Mouse (Mus musculus) layer of hippocampus, adult 2 months (tissue): ENCODE data around the gene Smg6. TPM values are rescaled to one million over a fixed set of nuclear protein-coding genes. Genes with fewer than 3 reads are reported as not detected.
"Not testable (repeated sequence)": the region's sequence is repeated elsewhere in the genome, so short reads cannot be mapped to it uniquely, and the experiment has no call there.

Source experiments
- DNase-seq, 2 experiments: peaks; one replicate each; pipeline ENCODE4 v3.0.0; 2022; ENCODE audit warnings: low spot score in 2 of 2
- H3K27ac ChIP-seq: fragments of 200-600 bp; 2 replicates; pipeline ENCODE4 v1.8.1; 2022
- H3K4me3 ChIP-seq: fragments of 200-600 bp; 2 replicates; pipeline ENCODE4 v1.8.1; 2022; ENCODE audit warnings: mild to moderate bottlenecking
- CTCF ChIP-seq: fragments of 200-600 bp; conservative IDR thresholded peaks from 2 replicates; pipeline ENCODE4 v1.8.1; 2022; ENCODE audit warnings: antibody characterized with exemption, mild to moderate bottlenecking, moderate library complexity
- total RNA-seq, 2 experiments: library from RNA; stranded (reverse); gene quantifications; 2 replicates each; pipeline ENCODE4 v1.2.3; 2021

Smg6 gene
- total RNA-seq, 2 experiments from 2014 or later, result 31.9 to 34.7 TPM

- H3K27ac ChIP-seq, result peak overlapping the region; percentile 43
- H3K4me3 ChIP-seq, result peak overlapping the region; percentile 66
- TF ChIP-seq CTCF, result peak; percentile 92
- peak in 1 of 2 experiments; percentile 78 for DNase-seq
Measured at GRCm38 (mm10) chr11:75168590-75169361, 243.2 kb downstream of the Smg6 start.

GRCm38 (mm10) chr11:75169405-75170080 lies 243.9 kb downstream of the Smg6 start, which contains the start of gene Hic1:
TSS of gene Hic1 (minus strand) at chr11:75169519.
- Histone ChIP-seq H3K4me3 (peak within 1 kb of the TSS; percentile 66), H3K27ac (peak within 1 kb of the TSS; percentile 89)
- TF ChIP-seq CTCF, result no peak
- DNase-seq, result no peak

GRCm38 (mm10) chr11:75170136-75170751 lies 244.6 kb downstream of the Smg6 start:
- TF ChIP-seq CTCF, result peak; percentile 92
- peak; percentile 87 for DNase-seq
- H3K4me3 ChIP-seq, result peak overlapping the region; percentile 66
- peak overlapping the region; percentile 89 for H3K27ac ChIP-seq

GRCm38 (mm10) chr11:75171186-75171865 lies 245.7 kb downstream of the Smg6 start:
- Histone ChIP-seq H3K27ac (peak overlapping the region; percentile 61), H3K4me3 (no peak overlapping the region)
- no peak for TF ChIP-seq CTCF
- no peak for DNase-seq

GRCm38 (mm10) chr11:75172151-75173094 lies 246.8 kb downstream of the Smg6 start:
- Histone ChIP-seq H3K4me3 (peak overlapping the region; percentile 76), H3K27ac (peak overlapping the region; percentile 98)
- peak; percentile 63 to 71 for DNase-seq

DNA sequence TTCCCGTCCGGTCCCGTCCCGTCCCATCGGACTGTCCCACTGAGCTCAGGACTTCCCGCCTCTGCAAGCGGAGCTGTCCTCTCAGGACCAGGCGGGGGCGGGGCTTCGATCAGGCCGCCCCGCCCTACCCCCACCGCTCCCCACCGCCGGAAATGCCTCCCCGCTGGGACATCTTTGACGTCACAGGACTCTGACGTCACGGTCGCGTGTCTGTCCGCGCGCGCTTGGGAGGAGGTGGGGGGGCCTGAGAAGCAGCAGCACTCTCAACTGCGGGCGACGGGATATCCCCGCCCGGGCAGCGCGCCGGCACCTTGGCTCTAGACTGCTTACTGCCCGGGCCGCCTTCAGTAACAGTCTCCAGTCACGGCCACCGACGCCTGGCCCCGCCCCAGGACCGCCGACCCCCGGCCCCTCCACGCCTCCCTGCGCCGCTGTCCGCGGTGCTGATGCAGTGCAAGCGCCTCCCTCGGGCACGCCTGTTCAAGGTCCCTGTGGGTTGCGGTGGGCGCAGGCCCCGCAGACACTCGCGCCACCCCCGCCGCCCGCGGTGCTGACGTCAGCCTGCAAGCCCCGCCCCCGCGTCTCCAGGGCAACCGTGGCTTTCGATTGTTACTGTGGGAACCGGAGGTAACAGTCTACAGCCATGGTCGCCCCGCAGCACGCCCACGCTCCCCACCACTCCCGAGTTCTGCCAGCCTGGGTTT lies 247.6 kb downstream of the Smg6 start:
- peak; percentile 95 to 97 for DNase-seq
- Histone ChIP-seq H3K4me3 (peak overlapping the region; percentile 76), H3K27ac (peak overlapping the region; percentile 98)
- no peak for TF ChIP-seq CTCF

More at GRCm38 (mm10) chr11:75172151-75173094, 246.8 kb downstream of the Smg6 start:
- no peak for TF ChIP-seq CTCF

DNA sequence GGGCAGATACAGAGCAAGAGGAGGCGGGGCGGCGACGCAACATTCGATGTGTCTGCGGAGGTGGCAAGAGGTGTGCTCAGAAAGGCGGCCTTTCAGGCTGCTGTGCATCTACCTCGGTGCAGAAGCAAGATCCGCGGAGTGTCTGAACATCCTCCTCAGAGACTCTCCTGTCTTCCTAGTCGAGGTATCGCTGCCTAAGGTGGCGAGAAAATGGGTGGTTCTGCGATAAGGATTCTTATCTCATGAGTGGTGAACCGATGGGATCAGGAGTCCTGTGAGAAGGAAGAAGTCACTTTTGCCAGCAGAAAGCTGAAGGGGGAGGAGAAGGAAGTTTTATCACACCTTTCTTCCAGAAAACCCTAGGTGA lies 248.2 kb downstream of the Smg6 start:
- TF ChIP-seq CTCF, result no peak
- no peak for DNase-seq
- H3K4me3 ChIP-seq, result peak overlapping the region; percentile 76
- H3K27ac ChIP-seq, result peak overlapping the region; percentile 98

GRCm38 (mm10) chr11:75174574-75174973 lies 249.0 kb downstream of the Smg6 start:
- H3K27ac ChIP-seq, result peak overlapping the region; percentile 98; the same call in 1 of the 2 replicates
- H3K4me3 ChIP-seq, result peak overlapping the region; percentile 76
- not testable (repeated sequence) for DNase-seq

DNA sequence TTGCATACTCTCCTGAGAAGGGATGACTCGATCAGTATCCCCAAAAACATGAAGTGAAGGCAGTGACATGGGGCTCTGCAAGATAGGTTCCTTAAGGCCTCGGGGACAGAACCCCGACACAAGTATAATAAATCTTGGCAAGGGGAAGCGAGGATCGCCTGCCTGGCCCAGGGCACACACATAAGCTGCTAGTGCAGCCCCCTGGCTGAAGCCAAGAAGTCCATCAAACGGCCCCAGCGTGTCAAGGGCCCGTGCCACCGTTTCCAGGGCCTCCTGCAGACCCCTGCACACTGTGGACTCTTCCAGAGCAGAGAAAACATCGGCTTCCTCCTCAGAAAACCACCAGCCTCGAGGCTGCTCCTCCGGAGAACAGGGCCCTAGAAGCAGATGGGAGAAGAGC lies 252.4 kb downstream of the Smg6 start:
- no peak for TF ChIP-seq CTCF
- peak overlapping the region; percentile 89 for H3K27ac ChIP-seq
- peak overlapping the region; percentile 87 for H3K4me3 ChIP-seq
- DNase-seq, result no peak

DNA sequence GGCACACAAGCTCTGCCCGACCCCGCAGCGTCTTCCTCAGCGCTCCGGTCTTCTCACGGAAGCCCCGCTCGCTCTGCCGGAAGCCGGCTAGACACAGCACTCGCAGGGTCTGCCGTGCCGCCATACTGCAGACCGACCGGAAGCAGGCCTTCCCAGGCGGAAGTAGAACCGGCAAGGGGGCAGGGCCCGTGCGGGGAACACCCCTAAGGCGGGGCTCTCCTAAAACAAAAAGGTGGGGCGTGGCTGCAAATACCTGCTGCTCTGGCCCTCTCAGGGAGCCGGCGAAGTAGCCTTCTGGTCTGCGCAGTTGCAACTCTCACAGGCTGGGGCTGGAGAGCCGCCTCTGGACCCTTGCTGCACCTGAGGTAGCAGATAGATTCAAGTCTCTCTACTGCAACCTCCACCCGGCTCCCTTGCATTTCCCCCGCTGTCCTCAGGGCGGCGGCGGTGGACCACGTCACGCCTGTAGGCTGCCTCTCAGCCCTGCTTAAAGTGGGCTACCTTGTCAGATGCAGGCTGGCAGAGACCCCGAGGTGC lies 253.1 kb downstream of the Smg6 start, which contains the start of gene Ovca2:
Ovca2 (minus strand) TSS at position 164 of the 537 bp plus-strand sequence.
- H3K4me3 ChIP-seq, result peak within 1 kb of the TSS; percentile 87
- DNase-seq, result peak; percentile 89 to 91
- peak; percentile 99 for TF ChIP-seq CTCF
- peak within 1 kb of the TSS; percentile 89 for H3K27ac ChIP-seq
